12 mouse cellular contexts compared by ENCODE assay signal in genomic region chr13:23466306-23466705, GRCm38 (mm10). TPM values are rescaled to one million over a fixed set of nuclear protein-coding genes. Genes with fewer than 3 reads are reported as not detected.
DNase-seq lines count a peak whose midpoint lies in the region; ATAC-seq and TF ChIP-seq lines count a peak whose summit lies in the region.
"Had no signal": no experiment of that assay in that cellular context is flagged by ENCODE, and none has a peak within 500 bp of the region (broad histone marks: within the 10 kb centered on the region; RNA-seq: fewer than 3 reads in every experiment).

No protein-coding gene starts in this region.

- H3K4me3 ChIP-seq in forebrain, postnatal 0 days (ENCODE audit: low read depth, low read length): no peak overlapping the region
- H3K4me3 ChIP-seq in forebrain, embryonic 15.5 days: no peak overlapping the region
- H3K4me3 ChIP-seq in lung, embryonic 14.5 days (ENCODE audit: low read depth, low read length): peak overlapping the region; percentile 55; the same call in 1 of the 2 replicates
- H3K4me3 ChIP-seq in hindbrain, embryonic 14.5 days (replicated peaks; ENCODE audit: low read length): no peak overlapping the region
- no peak overlapping the region for H3K4me3 ChIP-seq in myocyte

- no peak for TF ChIP-seq POLR2A in myocyte (IDR thresholded peaks at IDR 0.05; ENCODE audit: insufficient read length, low read depth)

- no peaks in the 10 kb centered on the region for H3K36me3 ChIP-seq in forebrain, postnatal 0 days (ENCODE audit: insufficient read depth)
- H3K36me3 ChIP-seq in forebrain, embryonic 15.5 days: no peaks in the 10 kb centered on the region
- H3K36me3 ChIP-seq in lung, embryonic 14.5 days (ENCODE audit: insufficient read depth): no peaks in the 10 kb centered on the region
- H3K36me3 ChIP-seq in hindbrain, embryonic 14.5 days (replicated peaks; ENCODE audit: control insufficient read depth, insufficient read depth): no peaks in the 10 kb centered on the region
- no peaks in the 10 kb centered on the region for H3K36me3 ChIP-seq in myocyte (ENCODE audit: control insufficient read depth, insufficient read depth)
- H3K36me3 ChIP-seq: embryonic facial prominence, embryonic 15.5 days had no signal

- no peak for ATAC-seq in forebrain, postnatal 0 days
- ATAC-seq in forebrain, embryonic 15.5 days (replicated peaks): no peak
- no peak for ATAC-seq in lung, embryonic 14.5 days (ENCODE audit: insufficient read depth)
- ATAC-seq in hindbrain, embryonic 14.5 days (ENCODE audit: low FRiP score): no peak

- 72% methylated on average over 1 of the region's 1 CpGs for WGBS in forebrain, postnatal 0 days
- whole genome bisulfite sequencing in forebrain, embryonic 15.5 days: 65% methylated on average over 1 of the region's 1 CpGs
- 68% methylated on average over 1 of the region's 1 CpGs for WGBS in lung, embryonic 14.5 days
- WGBS in hindbrain, embryonic 14.5 days: 59% methylated on average over 1 of the region's 1 CpGs

- no peaks in the 10 kb centered on the region for H3K27me3 ChIP-seq in forebrain, postnatal 0 days (ENCODE audit: insufficient read depth, low read length)
- H3K27me3 ChIP-seq in forebrain, embryonic 15.5 days: no peaks in the 10 kb centered on the region
- no peaks in the 10 kb centered on the region for H3K27me3 ChIP-seq in lung, embryonic 14.5 days (ENCODE audit: insufficient read depth, low read length)
- H3K27me3 ChIP-seq in hindbrain, embryonic 14.5 days (ENCODE audit: control insufficient read depth, insufficient read depth, low read length): peaks cover 14% of the 10 kb centered on the region
- H3K27me3 ChIP-seq in myocyte (ENCODE audit: control insufficient read depth, insufficient read depth, insufficient read length): no peaks in the 10 kb centered on the region
- H3K27me3 ChIP-seq: embryonic facial prominence, embryonic 15.5 days had no signal

- H3K4me1 ChIP-seq in forebrain, postnatal 0 days (ENCODE audit: insufficient read depth): no peaks in the 10 kb centered on the region; the same call in 1 of the 2 replicates
- H3K4me1 ChIP-seq in forebrain, embryonic 15.5 days: peaks cover 22% of the 10 kb centered on the region
- no peaks in the 10 kb centered on the region for H3K4me1 ChIP-seq in lung, embryonic 14.5 days (ENCODE audit: insufficient read depth)
- H3K4me1 ChIP-seq in hindbrain, embryonic 14.5 days (replicated peaks; ENCODE audit: control insufficient read depth, insufficient read depth, low read length): peaks cover 18% of the 10 kb centered on the region

- H3K9ac ChIP-seq in forebrain, postnatal 0 days: no peak overlapping the region
- no peak overlapping the region for H3K9ac ChIP-seq in forebrain, embryonic 15.5 days (replicated peaks)
- H3K9ac ChIP-seq in lung, embryonic 14.5 days: no peak overlapping the region
- H3K9ac ChIP-seq in hindbrain, embryonic 14.5 days: no peak overlapping the region
- H3K9ac ChIP-seq: embryonic facial prominence, embryonic 15.5 days had no signal

- no peaks in the 10 kb centered on the region for H3K9me3 ChIP-seq in forebrain, postnatal 0 days (ENCODE audit: low read length)
- no peaks in the 10 kb centered on the region for H3K9me3 ChIP-seq in forebrain, embryonic 15.5 days
- H3K9me3 ChIP-seq in lung, embryonic 14.5 days (ENCODE audit: low read depth, low read length): no peaks in the 10 kb centered on the region
- no peaks in the 10 kb centered on the region for H3K9me3 ChIP-seq in hindbrain, embryonic 14.5 days (ENCODE audit: control insufficient read depth, low read length)
- H3K9me3 ChIP-seq: embryonic facial prominence, embryonic 15.5 days had no signal

- no peak for TF ChIP-seq CTCF in forebrain, postnatal 0 days (IDR thresholded peaks at IDR 0.05; ENCODE audit: low read depth)
- TF ChIP-seq CTCF in lung, embryonic 14.5 days (IDR thresholded peaks at IDR 0.05; ENCODE audit: low read depth): no peak

- H3K27ac ChIP-seq in forebrain, postnatal 0 days (ENCODE audit: low read depth, low read length): no peak overlapping the region
- no peak overlapping the region for H3K27ac ChIP-seq in forebrain, embryonic 15.5 days (replicated peaks)
- no peak overlapping the region for H3K27ac ChIP-seq in lung, embryonic 14.5 days (ENCODE audit: low read depth)
- H3K27ac ChIP-seq in hindbrain, embryonic 14.5 days: no peak overlapping the region
- H3K27ac ChIP-seq: embryonic facial prominence, embryonic 15.5 days had no signal

- no peak overlapping the region for H3ac ChIP-seq in myocyte (ENCODE audit: control insufficient read depth, insufficient read length)

- 0 out of 2 replicates have a peak overlapping the region, but pooled peaks have one; percentile 87 for H3K4me2 ChIP-seq in forebrain, postnatal 0 days (ENCODE audit: low read depth)
- H3K4me2 ChIP-seq in forebrain, embryonic 15.5 days (replicated peaks): no peak overlapping the region
- H3K4me2 ChIP-seq in lung, embryonic 14.5 days: peak overlapping the region; percentile 95
- peak overlapping the region; percentile 79; the same call in 1 of the 2 replicates for H3K4me2 ChIP-seq in hindbrain, embryonic 14.5 days (replicated peaks)
- H3K4me2 ChIP-seq in myocyte (ENCODE audit: low read depth): peak overlapping the region; percentile 94

- no peak for DNase-seq in forebrain, postnatal 0 days
- no peak for DNase-seq in lung, embryonic 14.5 days
- DNase-seq in lung, postnatal 4 days: no peak
- no peak for DNase-seq in hindbrain, embryonic 14.5 days (ENCODE audit: low spot score)
- DNase-seq in right cerebral cortex, postnatal 36 days (ENCODE audit: low spot score in 2 of 2): no peak
- no peak for DNase-seq in adrenal gland, adult 8-10 months
- DNase-seq: gastrocnemius, postnatal 14 days had no signal

- H3K79me2 ChIP-seq in myocyte (ENCODE audit: control insufficient read depth, insufficient read depth): no peaks in the 10 kb centered on the region

TF ChIP-seq in myocyte, 11 proteins besides CTCF, POLR2A, EP300 and RAD21:
- TF ChIP-seq TCF12 (IDR thresholded peaks at IDR 0.05; ENCODE audit: insufficient read depth, poor library complexity, severe bottlenecking): no peak
- TF ChIP-seq POLR2AphosphoS2 (IDR thresholded peaks at IDR 0.05; ENCODE audit: insufficient read length, low read depth): no peak
- no peak for TF ChIP-seq USF1 (IDR thresholded peaks at IDR 0.05; ENCODE audit: low read depth)
- TF ChIP-seq TCF3 (IDR thresholded peaks at IDR 0.05; ENCODE audit: insufficient read length, low read depth): no peak
- TF ChIP-seq MYOG (IDR thresholded peaks at IDR 0.05; ENCODE audit: control insufficient read depth in 1 of 3, insufficient read depth in 1 of 3, insufficient read length in 2 of 3, low read depth in 2 of 3): no peak
- TF ChIP-seq SRF (IDR thresholded peaks at IDR 0.05; ENCODE audit: control insufficient read depth, insufficient read length, low read depth): no peak
- no peak for TF ChIP-seq CEBPB (IDR thresholded peaks at IDR 0.05; ENCODE audit: insufficient read depth, poor library complexity, severe bottlenecking)
- no peak for TF ChIP-seq REST (IDR thresholded peaks at IDR 0.05; ENCODE audit: insufficient read depth, insufficient read length)
- no peak for TF ChIP-seq E2F4 (IDR thresholded peaks at IDR 0.05; ENCODE audit: insufficient read depth)
- no peak for TF ChIP-seq MYOD1 (IDR thresholded peaks at IDR 0.05; ENCODE audit: control insufficient read depth in 1 of 3, insufficient read length in 2 of 3, low read depth in 2 of 3)

RNA-seq across cellular contexts. Expression of gene Btn1a1, which starts 0.6 kb away (rescaled TPM):
- total RNA-seq in forebrain, postnatal 0 days (2014; rRNA removed): 0.08 and 0.33 TPM in 2 replicates
- polyA plus RNA-seq in forebrain, postnatal 0 days (2015; fragmentation: Nextera tagmentation; extraction: Ambion mirVana): 0.12 TPM in 1 of 2 replicates, not detected in the other
- polyA plus RNA-seq in forebrain, embryonic 15.5 days (2015; fragmentation: Nextera tagmentation; extraction: Ambion mirVana): 0.05 and 0.08 TPM in 2 replicates
- polyA plus RNA-seq in lung, embryonic 14.5 days (2014; fragmentation: Nextera tagmentation; extraction: Ambion mirVana): 0.07 and 0.18 TPM in 2 replicates
- 0.05 TPM in 1 of 2 replicates, not detected in the other for polyA plus RNA-seq in hindbrain, embryonic 14.5 days (2014; fragmentation: Nextera tagmentation; extraction: Ambion mirVana)
- 0.02 TPM for polyA plus RNA-seq in myocyte (2012; fragmentation: generic; extraction: Trizol)
- total RNA-seq in adrenal gland, adult 8-10 months (2022): not detected
- total RNA-seq: gastrocnemius, postnatal 14 days; left cerebral cortex, postnatal 36 days had no signal
- polyA plus RNA-seq: C2C12; embryonic facial prominence, embryonic 15.5 days had no signal

RNA-seq across cellular contexts. Expression of gene Btn2a2, which starts 22.4 kb away (rescaled TPM):
- not detected in 2 replicates for total RNA-seq in forebrain, postnatal 0 days (2014; rRNA removed)
- 0.10 TPM in 1 of 2 replicates, not detected in the other for polyA plus RNA-seq in forebrain, postnatal 0 days (2015; fragmentation: Nextera tagmentation; extraction: Ambion mirVana)
- 0.11 TPM in 1 of 2 replicates, not detected in the other for polyA plus RNA-seq in forebrain, embryonic 15.5 days (2015; fragmentation: Nextera tagmentation; extraction: Ambion mirVana)
- polyA plus RNA-seq in lung, embryonic 14.5 days (2014; fragmentation: Nextera tagmentation; extraction: Ambion mirVana): 0.63 and 0.73 TPM in 2 replicates
- polyA plus RNA-seq in hindbrain, embryonic 14.5 days (2014; fragmentation: Nextera tagmentation; extraction: Ambion mirVana): 0.21 TPM in 1 of 2 replicates, not detected in the other
- 0.20 TPM for polyA plus RNA-seq in myocyte (2012; fragmentation: generic; extraction: Trizol)
- total RNA-seq in adrenal gland, adult 8-10 months (2022): not detected
- total RNA-seq: gastrocnemius, postnatal 14 days had no signal

RNA-seq across cellular contexts. Expression of gene Abt1, which starts 42.6 kb away (rescaled TPM):
- total RNA-seq in forebrain, postnatal 0 days (2014; rRNA removed): 6.5 and 8.2 TPM in 2 replicates
- 7.7 and 8.2 TPM in 2 replicates for polyA plus RNA-seq in forebrain, postnatal 0 days (2015; fragmentation: Nextera tagmentation; extraction: Ambion mirVana)
- polyA plus RNA-seq in forebrain, embryonic 15.5 days (2015; fragmentation: Nextera tagmentation; extraction: Ambion mirVana): 13.0 and 13.2 TPM in 2 replicates
- 12.7 and 13.5 TPM in 2 replicates for polyA plus RNA-seq in lung, embryonic 14.5 days (2014; fragmentation: Nextera tagmentation; extraction: Ambion mirVana)
- polyA plus RNA-seq in hindbrain, embryonic 14.5 days (2014; fragmentation: Nextera tagmentation; extraction: Ambion mirVana): 8.5 and 8.9 TPM in 2 replicates
- 7.4 TPM for polyA plus RNA-seq in myocyte (2012; fragmentation: generic; extraction: Trizol)
- total RNA-seq in adrenal gland, adult 8-10 months (2022): 1 to 10 TPM; 6.5 to 7.8 (median 7.1) TPM
